Mouse (Mus musculus) large intestine, adult 2 months (tissue): ENCODE results near the gene Esp3. TPM values are rescaled to one million over a fixed set of nuclear protein-coding genes. Genes with fewer than 3 reads are reported as not detected.
"Not testable (repeated sequence)": the region's sequence is repeated elsewhere in the genome, so short reads cannot be mapped to it uniquely, and the experiment has no call there.

Experiments used
- DNase-seq: peaks from one replicate; pipeline ENCODE4 v3.0.0-alpha.2; 2012; ENCODE audit warnings: low read depth, low spot score
- WGBS: fragments of 180-500 bp; shearing (Covaris S2); methylation state at CpG from one replicate; pipeline ENCODE4 v1.1.7; 2018; 5-methylcytosine and 5-hydroxymethylcytosine counted together
- polyA plus RNA-seq: library from polyadenylated mRNA; depleted of rRNA; stranded (reverse); fragments of >200 nt; gene quantifications from 2 replicates; pipeline ENCODE4 v1.2.3, GENCODE M21; 2012; rRNA removed

Esp3 gene
- polyA plus RNA-seq = not detected in 2 replicates

DNA sequence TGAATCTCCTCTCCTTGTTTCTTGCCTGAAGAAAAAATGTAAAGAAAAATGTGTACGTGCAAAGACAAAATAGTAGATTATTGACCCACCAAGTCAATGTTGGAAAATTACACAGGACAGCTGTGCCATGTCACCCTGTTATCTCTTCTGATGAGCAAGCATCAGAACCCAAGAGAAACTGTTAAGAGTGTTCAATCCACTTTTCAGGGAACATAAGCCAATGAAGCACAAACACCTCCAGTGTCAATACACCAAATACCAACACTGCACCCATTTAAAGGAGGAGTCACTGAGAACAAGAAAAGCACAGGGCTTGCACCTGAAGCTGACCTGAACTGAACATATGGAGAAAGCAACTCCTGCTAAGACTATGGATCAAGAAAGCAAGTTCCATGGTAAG is at the start of gene Esp3:
Gene Esp3, plus strand, starts transcription at position 301 of the 400 bp plus-strand sequence.
- WGBS = 84% methylated on average over 1 of the region's 1 CpGs
- DNase-seq = not testable (repeated sequence)

DNA sequence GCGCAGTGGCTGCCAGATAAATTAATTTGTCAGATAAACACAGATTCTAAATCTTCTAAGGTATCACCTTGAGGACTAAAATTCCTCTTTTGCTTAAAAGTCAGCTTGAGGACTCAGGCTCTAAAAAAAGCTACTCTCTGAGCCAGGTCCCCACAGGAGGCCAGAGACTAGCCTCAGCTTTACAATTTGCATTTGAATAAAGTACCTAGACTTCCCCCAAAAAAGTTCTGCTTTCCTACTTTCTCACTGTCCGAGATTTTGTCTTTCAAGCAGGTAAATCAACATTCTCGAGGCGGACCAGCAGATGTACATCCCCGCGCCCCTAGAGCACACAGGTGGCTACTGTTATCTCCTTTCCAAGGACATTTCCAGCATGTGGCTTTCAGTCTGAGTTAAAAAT is 48.0 kb upstream of the Esp3 start:
- WGBS = 60% methylated on average over 6 of the region's 6 CpGs
- DNase-seq = not testable (repeated sequence)

- no peak for DNase-seq
These were observed 40.6 kb upstream of the Esp3 start for GRCm38 (mm10) chr17:40591297-40591696.

DNA sequence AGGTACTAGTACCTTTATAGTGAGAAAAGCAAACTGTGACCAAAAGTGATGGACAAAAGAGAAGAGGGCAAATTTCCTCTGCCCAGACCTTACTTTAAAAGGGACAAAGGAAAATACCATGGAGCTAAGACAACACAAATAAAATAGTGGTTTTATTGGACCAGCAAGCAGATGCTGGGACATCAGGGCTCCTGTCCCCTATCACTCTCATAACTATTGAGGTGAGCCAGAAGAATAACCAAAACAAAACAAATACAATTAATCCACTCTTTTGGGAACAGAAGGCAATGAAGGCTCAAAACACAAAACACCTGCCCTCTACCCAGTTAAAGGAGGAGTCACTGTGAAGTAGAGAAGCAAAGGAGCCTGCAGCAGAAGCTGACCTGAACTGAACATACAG is 33.6 kb upstream of the Esp3 start, which contains the start of gene Esp4:
Gene Esp4, plus strand, starts transcription at position 301 of the 400 bp plus-strand sequence.
- no peak for DNase-seq

GRCm38 (mm10) chr17:40662118-40662679 is 30.3 kb downstream of the Esp3 start:
- DNase-seq = not testable (repeated sequence)
- 62% methylated on average over 9 of the region's 9 CpGs for WGBS

- WGBS = 80% methylated on average over 12 of the region's 12 CpGs
- DNase-seq = not testable (repeated sequence)
These were observed 31.4 kb downstream of the Esp3 start for GRCm38 (mm10) chr17:40663161-40663811.

Other genes starting within 250 kb of the Esp3 start
- not detected in 2 replicates for gene Esp8, start 112.1 kb upstream of the Esp3 start, polyA plus RNA-seq
- not detected in 2 replicates for gene Esp6, start 70.6 kb upstream of the Esp3 start, polyA plus RNA-seq
- gene Esp4, start 33.5 kb upstream of the Esp3 start, polyA plus RNA-seq = not detected in 2 replicates
- not detected in 2 replicates for gene Esp1, start 95.0 kb downstream of the Esp3 start, polyA plus RNA-seq
- gene Crisp2, start 174.9 kb downstream of the Esp3 start, polyA plus RNA-seq = not detected in 2 replicates
- not detected in 2 replicates for gene Rhag, start 179.1 kb downstream of the Esp3 start, polyA plus RNA-seq
- 9.9 and 14.8 TPM in 2 replicates for gene 9130008F23Rik, start 248.5 kb downstream of the Esp3 start, polyA plus RNA-seq